Mouse (Mus musculus) heart, postnatal 0 days (tissue): ENCODE data around the gene Zmiz1. TPM values are rescaled to one million over a fixed set of nuclear protein-coding genes. Genes with fewer than 3 reads are reported as not detected.

Experiments
- ATAC-seq: fragments of 200-750 bp; cut with Nextera tagmentation; 2 replicates; pipeline ENCODE4 v1.8.0; 2017; ENCODE audit warnings: low read depth, moderate number of reproducible peaks, moderate library complexity; ENCODE audit not compliant: insufficient read depth
- DNase-seq: peaks from one replicate; pipeline ENCODE4 v3.0.0-alpha.2; 2016; ENCODE audit warnings: low spot score
- H3K27ac ChIP-seq: fragments of 300-500 bp; sonication (generic); 2 replicates; pipeline ENCODE4 v1.5.1; 2014; ENCODE audit warnings: low read depth, mild to moderate bottlenecking
- H3K27me3 ChIP-seq: fragments of 300-500 bp; sonication (generic); 2 replicates; pipeline ENCODE4 v1.6.1; 2014; ENCODE audit warnings: low read length, mixed read lengths; ENCODE audit not compliant: control insufficient read depth, insufficient read depth
- H3K36me3 ChIP-seq: fragments of 300-500 bp; sonication (generic); replicated peaks from 2 replicates; pipeline ENCODE4 v1.6.1; 2014; ENCODE audit warnings: low read length, mixed read lengths; ENCODE audit not compliant: control insufficient read depth, insufficient read depth
- H3K4me1 ChIP-seq: fragments of 300-500 bp; sonication (generic); 2 replicates; pipeline ENCODE4 v1.6.1; 2014; ENCODE audit warnings: antibody characterized with exemption; ENCODE audit not compliant: control insufficient read depth, insufficient read depth
- H3K4me2 ChIP-seq: fragments of 300-500 bp; sonication (generic); 2 replicates; pipeline ENCODE4 v1.6.1; 2014; ENCODE audit warnings: low read depth, mild to moderate bottlenecking, low read length, moderate library complexity
- H3K4me3 ChIP-seq: fragments of 300-500 bp; sonication (generic); 2 replicates; pipeline ENCODE4 v1.5.1; 2014; ENCODE audit warnings: low read depth, low read length
- H3K9ac ChIP-seq: fragments of 300-500 bp; sonication (generic); replicated peaks from 2 replicates; pipeline ENCODE4 v1.6.1; 2014; ENCODE audit warnings: low read depth, low read length, mixed read lengths
- H3K9me3 ChIP-seq: fragments of 300-500 bp; sonication (generic); replicated peaks from 2 replicates; pipeline ENCODE4 v1.6.1; 2016; ENCODE audit warnings: low read length; ENCODE audit not compliant: control insufficient read depth
- CTCF ChIP-seq: IDR thresholded peaks from 2 replicates; pipeline ENCODE4 v1.5.1; 2016; ENCODE audit warnings: antibody characterized with exemption, control low read depth, low read depth
- EP300 ChIP-seq: IDR thresholded peaks from 2 replicates; pipeline ENCODE4 v1.6.1; 2016; ENCODE audit warnings: antibody characterized with exemption, low read depth
- WGBS: fragments of 180-500 bp; shearing (Covaris S2); extraction: QIAGEN DNeasy Blood & Tissue Kit; methylation state at CpG from one replicate; pipeline ENCODE4 v1.1.7; 2014; 5-methylcytosine and 5-hydroxymethylcytosine counted together
- polyA plus RNA-seq: library from polyadenylated mRNA; unstranded; fragments of >200 nt; fragmentation: Nextera tagmentation; extraction: Ambion mirVana; gene quantifications from 2 replicates; pipeline ENCODE4 v1.2.1, GENCODE M21; 2015
- total RNA-seq: library from RNA; depleted of rRNA; stranded (reverse); fragments of >200 nt; gene quantifications from 2 replicates; pipeline ENCODE4 v1.2.3, GENCODE M21; 2014; ENCODE audit warnings: low replicate concordance

Zmiz1 gene
- total and polyA plus RNA-seq, 2 experiments from 2014 or later = 13.8 to 41.0 TPM

DNA sequence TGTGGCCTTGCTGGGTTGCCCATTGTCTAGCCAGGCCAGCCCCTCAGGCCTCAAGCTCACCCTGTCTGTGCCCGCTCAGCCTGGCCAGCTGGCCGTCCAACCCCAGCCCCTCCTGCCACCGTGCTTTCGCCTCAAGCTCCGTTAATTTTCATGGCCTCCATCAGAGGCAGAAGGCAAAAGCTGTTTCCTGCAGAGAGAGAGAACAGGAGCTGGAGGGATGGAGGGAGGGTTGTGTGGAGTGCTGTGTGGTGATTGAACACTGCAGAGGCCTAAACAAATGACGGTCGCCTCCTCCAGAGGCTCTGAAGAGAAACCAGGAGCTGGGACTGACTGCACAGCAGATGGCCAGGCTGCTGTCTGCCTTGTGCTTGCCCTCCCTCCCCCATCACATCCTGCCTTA lies 164.7 kb downstream of the Zmiz1 start:
- Histone ChIP-seq H3K4me1 (peaks cover 43% of the 10 kb centered on the region), H3K9ac (no peak overlapping the region), H3K4me3 (no peak overlapping the region), H3K27me3 (no peaks in the 10 kb centered on the region), H3K4me2 (no peak overlapping the region), H3K36me3 (no peaks in the 10 kb centered on the region; the same call in 1 of the 2 replicates), H3K9me3 (no peaks in the 10 kb centered on the region), H3K27ac (peak overlapping the region; percentile 41; the same call in 1 of the 2 replicates)
- no peak for ATAC-seq
- TF ChIP-seq CTCF (no peak), EP300 (no peak)
- DNase-seq = no peak
- WGBS = 45% methylated on average over 7 of the region's 7 CpGs

DNA sequence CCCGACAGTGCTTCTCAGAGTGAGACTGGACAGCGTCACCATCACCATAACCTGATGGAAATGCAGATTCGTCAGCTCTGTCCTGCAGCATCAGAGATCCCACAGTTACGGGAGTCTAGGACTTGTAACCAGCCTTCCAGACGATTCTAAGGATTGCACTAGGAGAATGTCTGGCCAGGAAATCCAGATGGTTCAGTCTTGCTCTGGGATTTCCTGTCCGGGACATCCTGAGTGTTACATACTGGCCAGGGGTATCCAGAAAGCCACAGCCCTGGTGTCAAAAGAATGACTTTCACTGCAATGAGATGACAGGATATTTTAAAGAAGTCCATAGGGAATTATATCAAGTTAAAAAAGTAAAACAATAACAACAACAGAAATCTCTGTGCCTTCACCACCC lies 165.7 kb downstream of the Zmiz1 start:
- 0 out of 2 replicates have a peak, but pooled peaks have one; percentile 31 for ATAC-seq

DNA sequence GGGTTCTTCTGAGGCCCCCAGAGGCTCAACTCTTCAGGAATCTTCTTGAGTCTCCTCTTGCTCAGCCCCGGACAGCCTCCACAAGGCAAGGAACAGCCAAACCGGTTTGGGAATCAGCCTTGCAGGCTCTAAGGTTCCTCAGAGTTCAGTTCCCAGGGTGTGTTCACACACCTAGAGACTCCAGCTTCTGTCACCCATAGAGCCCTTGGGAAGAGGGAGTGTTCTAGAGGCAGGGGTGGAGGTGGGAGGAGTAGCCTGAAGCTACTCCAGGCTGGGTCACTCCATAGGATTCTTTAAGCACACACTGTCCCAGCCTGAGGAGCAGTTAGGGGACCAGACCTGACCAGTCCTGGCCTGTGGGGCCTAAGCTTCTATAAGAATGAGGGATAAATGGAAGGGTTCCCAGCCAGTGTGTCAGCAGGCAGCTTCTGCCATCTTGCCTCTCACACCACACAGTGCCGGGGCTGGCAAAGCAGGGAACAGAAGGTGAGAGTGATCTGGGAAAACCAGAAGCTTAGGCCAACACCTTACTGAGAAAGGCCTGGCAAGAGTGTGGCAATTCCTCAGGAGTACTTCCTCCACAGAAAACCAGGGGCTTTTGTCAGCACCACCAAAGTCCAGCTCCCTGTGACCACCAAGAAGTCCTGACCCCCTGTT lies 168.7 kb downstream of the Zmiz1 start:
- whole genome bisulfite sequencing = 56% methylated on average over 3 of the region's 3 CpGs
- Histone ChIP-seq H3K4me3 (no peak overlapping the region), H3K9me3 (no peaks in the 10 kb centered on the region), H3K4me1 (peaks cover 67% of the 10 kb centered on the region), H3K27me3 (no peaks in the 10 kb centered on the region), H3K9ac (no peak overlapping the region), H3K27ac (0 out of 2 replicates have a peak overlapping the region, but pooled peaks have one; percentile 22), H3K4me2 (no peak overlapping the region), H3K36me3 (no peaks in the 10 kb centered on the region)
- TF ChIP-seq CTCF (no peak), EP300 (no peak)
- DNase-seq (no peak), ATAC-seq (no peak)

More for the DNA sequence above, 165.7 kb downstream of the Zmiz1 start:
- no peak overlapping the region; the same call in 1 of the 2 replicates for H3K4me2 ChIP-seq
- H3K27ac ChIP-seq = no peak overlapping the region
- no peak overlapping the region for H3K9ac ChIP-seq
- DNase-seq = no peak
- no peak for TF ChIP-seq CTCF
- TF ChIP-seq EP300 = no peak
- no peaks in the 10 kb centered on the region for H3K27me3 ChIP-seq
- no peaks in the 10 kb centered on the region for H3K36me3 ChIP-seq
- no peak overlapping the region for H3K4me3 ChIP-seq
- peaks cover 47% of the 10 kb centered on the region for H3K4me1 ChIP-seq
- 46% methylated on average over 6 of the region's 6 CpGs for WGBS
- no peaks in the 10 kb centered on the region for H3K9me3 ChIP-seq

DNA sequence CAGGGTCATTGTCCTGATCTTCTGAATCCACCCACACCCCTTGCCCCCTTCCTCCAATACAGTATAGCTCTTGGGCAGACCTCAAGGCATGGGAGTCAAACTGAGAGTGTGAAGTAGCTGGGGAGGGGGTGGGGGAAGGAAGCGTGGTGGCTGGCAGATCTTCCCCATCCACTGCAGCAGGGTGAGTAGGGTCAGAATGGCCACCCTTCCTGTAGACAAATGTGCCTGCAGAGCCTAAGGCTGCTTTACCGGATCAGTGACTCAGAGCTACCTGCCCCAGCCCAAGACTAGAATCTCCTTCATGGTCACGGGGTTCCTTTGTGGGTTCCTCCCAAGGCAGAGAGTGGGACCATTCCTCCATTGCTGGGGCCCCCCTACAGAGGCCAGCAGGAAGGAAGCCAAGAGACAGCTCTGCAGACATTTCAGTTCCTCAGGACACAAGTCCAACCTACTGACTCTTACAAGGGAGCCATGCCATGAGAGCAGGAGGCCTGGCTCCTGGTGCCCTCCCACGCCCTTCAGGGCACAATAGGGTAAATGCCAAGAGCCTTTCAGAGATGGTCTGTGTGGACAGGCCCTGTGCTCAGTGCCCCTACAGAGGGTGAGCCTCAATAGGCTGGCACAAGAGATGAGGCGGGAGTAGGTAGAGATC lies 169.6 kb downstream of the Zmiz1 start:
- Histone ChIP-seq H3K4me1 (peaks cover 76% of the 10 kb centered on the region), H3K4me2 (no peak overlapping the region), H3K9me3 (no peaks in the 10 kb centered on the region), H3K4me3 (no peak overlapping the region), H3K36me3 (no peaks in the 10 kb centered on the region), H3K9ac (no peak overlapping the region), H3K27me3 (no peaks in the 10 kb centered on the region), H3K27ac (peak overlapping the region; percentile 87)
- WGBS = 63% methylated on average over 5 of the region's 5 CpGs
- ATAC-seq = no peak
- DNase-seq = no peak
- no peak for TF ChIP-seq EP300
- TF ChIP-seq CTCF = no peak

DNA sequence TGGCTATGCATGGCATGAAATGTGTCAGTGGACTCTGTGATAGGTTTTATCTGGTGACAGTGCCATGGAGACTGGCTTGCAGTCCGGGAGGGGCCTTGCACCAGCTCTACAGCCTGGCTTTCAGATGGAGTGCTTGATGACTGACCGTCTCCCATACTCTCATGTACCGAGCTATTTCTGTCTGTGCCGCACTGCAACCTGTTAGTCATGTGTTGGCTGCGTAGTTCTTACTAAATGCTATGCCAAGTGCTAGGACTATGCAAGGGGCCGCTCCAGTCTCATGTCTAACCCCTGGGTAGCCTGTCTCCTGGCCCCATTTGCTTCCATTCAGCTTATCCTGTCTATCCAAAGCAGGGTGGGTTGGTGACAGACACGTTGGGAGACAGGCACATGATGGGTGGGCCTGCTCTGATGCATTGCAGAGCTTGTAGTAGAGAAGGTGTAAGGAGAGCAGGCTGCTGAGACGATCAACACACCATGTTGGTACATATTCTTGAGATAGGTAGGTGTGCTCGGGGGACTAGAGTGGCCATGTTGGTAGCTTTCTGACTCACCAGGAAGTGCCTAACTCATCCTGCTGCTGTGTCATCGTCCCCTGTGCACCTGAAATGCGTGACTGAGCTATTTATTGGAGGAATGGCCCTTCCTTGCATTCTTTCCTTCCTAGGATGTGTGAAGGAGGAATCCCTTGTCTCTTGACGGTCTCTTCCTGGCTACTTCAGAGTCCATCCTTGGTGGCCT lies 171.1 kb downstream of the Zmiz1 start:
- ATAC-seq = peak; percentile 91
- H3K36me3 ChIP-seq = no peaks in the 10 kb centered on the region
- H3K4me3 ChIP-seq = no peak overlapping the region
- no peak overlapping the region for H3K4me2 ChIP-seq
- H3K9me3 ChIP-seq = no peaks in the 10 kb centered on the region
- 42% methylated on average over 12 of the region's 12 CpGs for WGBS
- no peaks in the 10 kb centered on the region for H3K27me3 ChIP-seq
- H3K4me1 ChIP-seq = peaks cover 90% of the 10 kb centered on the region
- TF ChIP-seq EP300 = no peak
- no peak for TF ChIP-seq CTCF
- H3K27ac ChIP-seq = peak overlapping the region; percentile 87
- DNase-seq = peak; percentile 91
- 0 out of 2 replicates have a peak overlapping the region, but pooled peaks have one; percentile 6 for H3K9ac ChIP-seq
